Mouse (Mus musculus): Measurements from ENCODE around the gene Wnt6.

DNA sequence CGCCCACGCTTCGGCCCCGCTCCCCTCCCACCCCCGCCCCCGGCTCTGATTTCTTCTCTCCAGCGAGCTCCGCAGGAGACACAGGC is at the start of gene Wnt6:
- TF ChIP-seq FLI1 (IDR thresholded peaks at IDR 0.05; ENCODE audit: low read length) (no peak), GATA1 (IDR thresholded peaks at IDR 0.05; ENCODE audit: borderline replicate concordance, low read length) (no peak)

Measured in megakaryocyte, embryonic 14.5 days (primary cell).